Mouse (Mus musculus) lung, postnatal 10 days (tissue): Measurements from ENCODE around the gene Bckdk.
"Not testable (repeated sequence)": the region's sequence is repeated elsewhere in the genome, so short reads cannot be mapped to it uniquely, and the experiment has no call there.

Experiments used
- DNase-seq: peaks from one replicate; pipeline ENCODE4 v3.0.0; 2021

Gene Bckdk

GRCm38 (mm10) chr7:127903971-127904796 is at the start of gene Bckdk:
Gene Bckdk (plus strand): TSS chr7:127904082.
- DNase-seq: peak; percentile 90

- DNase-seq: no peak
Measured at GRCm38 (mm10) chr7:127858258-127858657, 45.6 kb upstream of the Bckdk start.

- DNase-seq: no peak
Measured at GRCm38 (mm10) chr7:127866434-127866833, 37.4 kb upstream of the Bckdk start.

- DNase-seq: no peak
Measured at GRCm38 (mm10) chr7:127867641-127868040, 36.2 kb upstream of the Bckdk start.

GRCm38 (mm10) chr7:127869149-127869810 is 34.6 kb upstream of the Bckdk start:
- peak; percentile 51 for DNase-seq

GRCm38 (mm10) chr7:127870136-127870821 is 33.6 kb upstream of the Bckdk start:
- DNase-seq: no peak

GRCm38 (mm10) chr7:127874812-127875626 is 28.9 kb upstream of the Bckdk start:
- DNase-seq: no peak

GRCm38 (mm10) chr7:127875627-127876001 is 28.3 kb upstream of the Bckdk start:
- DNase-seq: peak; percentile 96

GRCm38 (mm10) chr7:127876041-127876466 is 27.8 kb upstream of the Bckdk start, which contains the start of gene Zfp646:
Gene Zfp646 (plus strand): TSS chr7:127876221.
- peak; percentile 79 for DNase-seq

GRCm38 (mm10) chr7:127876467-127877348 is 27.2 kb upstream of the Bckdk start, which contains the start of gene Zfp668:
Gene Zfp668 (minus strand): TSS chr7:127876828.
- DNase-seq: peak; percentile 96

GRCm38 (mm10) chr7:127879301-127879700 is 24.6 kb upstream of the Bckdk start:
- DNase-seq: no peak

GRCm38 (mm10) chr7:127880431-127880830 is 23.5 kb upstream of the Bckdk start:
- no peak for DNase-seq

GRCm38 (mm10) chr7:127885951-127886350 is 17.9 kb upstream of the Bckdk start:
- DNase-seq: peak; percentile 86

- no peak for DNase-seq
Measured at GRCm38 (mm10) chr7:127886551-127886950, 17.3 kb upstream of the Bckdk start.

- DNase-seq: no peak
Measured at GRCm38 (mm10) chr7:127887191-127887590, 16.7 kb upstream of the Bckdk start.

- DNase-seq: no peak
Measured at GRCm38 (mm10) chr7:127887781-127888180, 16.1 kb upstream of the Bckdk start.

- DNase-seq: no peak
Measured at GRCm38 (mm10) chr7:127888821-127889220, 15.1 kb upstream of the Bckdk start.

GRCm38 (mm10) chr7:127890798-127891197 is 13.1 kb upstream of the Bckdk start, which contains the start of gene Prss53:
Gene Prss53 (minus strand): TSS chr7:127890970.
- peak; percentile 42 for DNase-seq

- peak; percentile 30 for DNase-seq
Measured at GRCm38 (mm10) chr7:127894480-127894879, 9.4 kb upstream of the Bckdk start.

GRCm38 (mm10) chr7:127895442-127895841 is 8.4 kb upstream of the Bckdk start, which contains the start of the genes Gm21974 and Vkorc1:
Gene Gm21974 (minus strand): TSS chr7:127895454.
Gene Vkorc1 (minus strand): TSS chr7:127895617.
- peak; percentile 98 for DNase-seq

- not testable (repeated sequence) for DNase-seq
Measured at GRCm38 (mm10) chr7:127895891-127896290, 8.0 kb upstream of the Bckdk start.
